Mouse (Mus musculus) testis, adult 2 months (tissue): Measurements from ENCODE around the gene Hoxc4. TPM values are rescaled to one million over a fixed set of nuclear protein-coding genes. Genes with fewer than 3 reads are reported as not detected.
A peak's percentile ranks its signal among the peaks of the same experiment; 100 is the strongest.

Experiments
- H3K27ac ChIP-seq: fragments of 200-500 bp; 2 replicates; pipeline ENCODE4 v1.5.1; 2012; ENCODE audit warnings: low read depth, low read length; ENCODE audit not compliant: control insufficient read depth, insufficient read depth
- H3K27me3 ChIP-seq: fragments of 200-500 bp; 2 replicates; pipeline ENCODE4 v1.6.1; 2012; ENCODE audit warnings: mild to moderate bottlenecking, low read length, moderate library complexity; ENCODE audit not compliant: control insufficient read depth, insufficient read depth
- H3K36me3 ChIP-seq: fragments of 200-500 bp; 2 replicates; pipeline ENCODE4 v1.6.1; 2012; ENCODE audit warnings: mild to moderate bottlenecking, low read length; ENCODE audit not compliant: control insufficient read depth, insufficient read depth
- H3K4me1 ChIP-seq: fragments of 200-500 bp; 2 replicates; pipeline ENCODE4 v1.6.1; 2012; ENCODE audit warnings: low read length; ENCODE audit not compliant: control insufficient read depth, insufficient read depth
- H3K4me3 ChIP-seq: fragments of 200-500 bp; 2 replicates; pipeline ENCODE4 v1.5.1; 2012; ENCODE audit warnings: low read depth, mild to moderate bottlenecking, low read length, moderate library complexity, mixed read lengths; ENCODE audit not compliant: control insufficient read depth
- CTCF ChIP-seq: fragments of 200-500 bp; IDR thresholded peaks from 2 replicates; pipeline ENCODE4 v1.5.1; 2012; ENCODE audit warnings: low read depth, mild to moderate bottlenecking, inconsistent platforms, low read length, moderate library complexity; ENCODE audit not compliant: control insufficient read depth, insufficient read depth, insufficient replicate concordance
- POLR2A ChIP-seq: fragments of 200-500 bp; IDR thresholded peaks from 2 replicates; pipeline ENCODE4 v1.6.1; 2012; ENCODE audit warnings: low read depth, mild to moderate bottlenecking, inconsistent platforms, low read length, moderate library complexity; ENCODE audit not compliant: control insufficient read depth
- polyA plus RNA-seq: library from polyadenylated mRNA; depleted of rRNA; stranded (reverse); fragments of >200 nt; gene quantifications from 2 replicates; pipeline ENCODE4 v1.2.3, GENCODE M21; 2012

The Hoxc4 gene
- polyA plus RNA-seq, 1 experiment = 0.33 TPM

- no peak within 1 kb of the TSS for H3K27ac ChIP-seq
- peaks cover 5% of the 10 kb centered on the region for H3K4me1 ChIP-seq
- peak within 1 kb of the TSS; percentile 52 for H3K4me3 ChIP-seq
- no peak for TF ChIP-seq POLR2A
- TF ChIP-seq CTCF = no peak
- H3K36me3 ChIP-seq = no peaks in the 10 kb centered on the region
- peaks cover 7% of the 10 kb centered on the region for H3K27me3 ChIP-seq
These were observed 28.0 kb upstream of the Hoxc4 start, which contains the start of gene Hoxc8 for GRCm38 (mm10) chr15:102990461-102991397. Gene Hoxc8, plus strand, starts transcription at chr15:102990607.

- Histone ChIP-seq H3K36me3 (no peaks in the 10 kb centered on the region), H3K27me3 (peaks cover 13% of the 10 kb centered on the region)
These were observed 27.0 kb upstream of the Hoxc4 start for GRCm38 (mm10) chr15:102991782-102992181.

GRCm38 (mm10) chr15:102992206-102992605 lies 26.5 kb upstream of the Hoxc4 start:
- Histone ChIP-seq H3K27me3 (peaks cover 14% of the 10 kb centered on the region), H3K36me3 (no peaks in the 10 kb centered on the region), H3K4me3 (no peak overlapping the region; the same call in 1 of the 2 replicates), H3K27ac (peak overlapping the region; percentile 53), H3K4me1 (peaks cover 5% of the 10 kb centered on the region)
- no peak for TF ChIP-seq CTCF
- TF ChIP-seq POLR2A = no peak

More at GRCm38 (mm10) chr15:102991782-102992181, 27.0 kb upstream of the Hoxc4 start:
- Histone ChIP-seq H3K27ac (peak overlapping the region; percentile 53), H3K4me3 (no peak overlapping the region), H3K4me1 (peaks cover 5% of the 10 kb centered on the region)
- TF ChIP-seq CTCF (no peak), POLR2A (no peak)

- Histone ChIP-seq H3K36me3 (no peaks in the 10 kb centered on the region), H3K4me3 (no peak overlapping the region), H3K4me1 (peaks cover 5% of the 10 kb centered on the region), H3K27ac (no peak overlapping the region), H3K27me3 (peaks cover 12% of the 10 kb centered on the region)
- TF ChIP-seq CTCF (no peak), POLR2A (no peak)
These were observed 25.9 kb upstream of the Hoxc4 start for GRCm38 (mm10) chr15:102992863-102993262.

- TF ChIP-seq POLR2A (no peak), CTCF (no peak)
- H3K4me3 ChIP-seq = no peak overlapping the region
- H3K4me1 ChIP-seq = peaks cover 16% of the 10 kb centered on the region
- H3K27me3 ChIP-seq = peaks cover 12% of the 10 kb centered on the region
- no peaks in the 10 kb centered on the region for H3K36me3 ChIP-seq
- no peak overlapping the region for H3K27ac ChIP-seq
These were observed 22.2 kb upstream of the Hoxc4 start for GRCm38 (mm10) chr15:102996548-102996947.

- H3K4me1 ChIP-seq = peaks cover 13% of the 10 kb centered on the region
- H3K4me3 ChIP-seq = no peak overlapping the region
- TF ChIP-seq CTCF (no peak), POLR2A (no peak)
- H3K36me3 ChIP-seq = no peaks in the 10 kb centered on the region
- H3K27ac ChIP-seq = no peak overlapping the region
- H3K27me3 ChIP-seq = peaks cover 12% of the 10 kb centered on the region
These were observed 21.3 kb upstream of the Hoxc4 start for GRCm38 (mm10) chr15:102997431-102997830.

- Histone ChIP-seq H3K4me1 (peaks cover 13% of the 10 kb centered on the region), H3K27ac (peak within 1 kb of the TSS; percentile 82), H3K27me3 (peaks cover 12% of the 10 kb centered on the region), H3K36me3 (no peaks in the 10 kb centered on the region), H3K4me3 (peak within 1 kb of the TSS; percentile 78)
- TF ChIP-seq POLR2A = no peak
- TF ChIP-seq CTCF = no peak
These were observed 20.8 kb upstream of the Hoxc4 start, which contains the start of gene Hoxc6 for GRCm38 (mm10) chr15:102997939-102998355. Gene Hoxc6, plus strand, starts transcription at chr15:102998257.
